Mouse (Mus musculus) heart, adult 9 months (tissue): Measurements from ENCODE around the gene Rpl5.
"Not testable (repeated sequence)": the region's sequence is repeated elsewhere in the genome, so short reads cannot be mapped to it uniquely, and the experiment has no call there.

Source experiments
- DNase-seq, 2 experiments: peaks; one replicate each; pipeline ENCODE4 v3.0.0; 2022; ENCODE audit warnings: low spot score in 2 of 2

Rpl5 gene

DNA sequence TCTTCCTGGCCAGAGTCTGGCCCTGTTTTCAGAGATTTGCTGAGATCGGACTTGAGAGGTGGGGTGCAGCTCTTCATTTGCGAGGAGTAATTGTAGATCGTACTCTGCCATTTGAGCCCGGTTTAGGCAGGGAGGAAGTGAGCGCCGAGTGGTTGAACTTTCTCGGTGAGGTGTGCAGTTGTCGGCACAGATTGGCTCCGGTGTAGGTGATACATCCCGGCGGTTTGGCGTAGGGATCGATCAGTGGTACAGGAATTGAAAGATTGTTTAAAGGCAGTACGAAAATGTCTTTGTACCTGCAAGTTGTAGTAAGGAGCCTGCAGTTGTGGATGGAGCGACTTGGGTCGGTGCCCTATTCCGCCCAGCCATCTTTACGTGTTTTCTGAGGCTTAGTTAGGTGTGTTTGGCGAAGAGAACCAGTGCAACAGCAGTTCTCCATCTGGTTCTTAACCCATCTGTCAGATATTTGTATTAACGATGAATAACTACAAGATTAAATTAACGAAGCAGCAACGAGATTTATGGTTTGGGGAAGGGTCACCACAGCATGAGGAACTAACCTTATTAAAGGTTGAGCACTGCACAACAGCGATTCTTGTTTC is 813 bp downstream of the Rpl5 start:
- DNase-seq = no peak

- DNase-seq = no peak
Observed at GRCm38 (mm10) chr5:107904325-107904724, 4.0 kb downstream of the Rpl5 start.

DNA sequence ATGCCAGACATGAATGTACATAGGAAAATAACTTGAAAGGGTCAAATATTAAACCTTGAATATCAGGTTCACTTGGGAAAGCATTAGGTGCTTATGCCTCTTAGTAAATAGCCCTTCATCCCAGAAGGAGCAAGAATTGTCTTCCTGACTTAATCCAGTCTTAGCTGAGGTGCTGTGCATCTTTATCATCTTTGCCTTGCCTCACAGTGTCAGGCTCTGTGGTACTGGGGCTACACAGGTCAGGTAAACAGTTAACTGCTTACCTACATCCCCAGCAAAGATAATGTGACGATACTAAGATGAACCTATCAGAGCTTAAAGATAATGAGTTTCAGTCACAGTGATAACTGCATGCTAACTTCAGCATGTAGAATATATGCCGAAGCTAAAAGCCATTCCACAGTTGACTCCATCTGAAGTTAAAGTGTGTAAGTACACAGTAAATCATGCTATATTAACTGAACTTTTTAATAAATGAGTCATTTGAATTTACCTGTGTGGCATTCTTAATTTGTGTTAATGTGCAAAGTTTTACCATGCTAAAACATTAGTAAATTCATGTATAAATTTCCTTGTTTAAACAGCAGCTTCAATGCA is 8.3 kb downstream of the Rpl5 start:
- no peak for DNase-seq

DNA sequence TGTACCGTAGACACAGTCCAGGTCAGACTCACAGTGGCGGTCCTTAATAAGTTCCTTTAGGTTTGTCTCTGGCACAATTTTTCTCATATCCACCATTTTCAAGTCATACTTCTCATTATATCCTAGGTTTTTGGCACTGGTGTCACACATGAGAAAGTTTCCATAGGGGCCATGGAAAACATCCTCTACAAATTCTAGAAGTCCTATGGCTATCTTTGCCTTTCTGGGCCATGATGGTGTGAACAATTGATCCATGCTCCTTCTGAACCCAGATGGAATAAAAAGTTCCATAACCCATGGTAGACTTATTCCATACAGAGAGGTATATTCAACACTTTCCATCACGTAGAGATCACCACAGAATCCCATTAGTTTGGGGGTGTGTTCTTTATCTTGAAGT is 9.4 kb downstream of the Rpl5 start:
- DNase-seq = no peak

DNA sequence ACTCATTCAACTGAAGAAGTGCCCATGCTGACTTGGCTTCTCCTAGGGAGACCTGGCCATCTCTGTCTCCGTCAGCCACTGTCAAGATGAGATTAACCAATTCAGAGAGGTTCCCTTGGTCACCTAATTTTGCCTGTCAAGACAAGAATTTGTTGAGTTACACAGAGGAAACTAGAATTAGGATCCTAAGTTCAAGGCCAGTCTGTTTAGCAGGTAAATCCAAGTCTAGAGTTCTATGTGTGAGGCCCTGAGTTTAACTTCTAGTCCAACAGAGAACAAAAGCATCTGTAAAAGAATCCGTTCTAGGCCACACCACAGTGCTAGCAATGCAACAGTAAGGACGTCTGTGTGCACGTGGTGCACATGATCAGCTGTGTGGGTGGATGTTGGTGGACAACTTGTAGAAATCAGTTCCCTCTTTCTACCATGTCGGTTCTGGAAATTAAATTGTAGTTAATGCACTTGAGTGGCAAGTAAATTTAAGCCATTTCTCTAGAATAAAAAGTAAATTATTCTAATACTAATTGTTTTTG is 9.8 kb downstream of the Rpl5 start:
- no peak for DNase-seq

GRCm38 (mm10) chr5:107911012-107911411 is 10.7 kb downstream of the Rpl5 start:
- DNase-seq = no peak

DNA sequence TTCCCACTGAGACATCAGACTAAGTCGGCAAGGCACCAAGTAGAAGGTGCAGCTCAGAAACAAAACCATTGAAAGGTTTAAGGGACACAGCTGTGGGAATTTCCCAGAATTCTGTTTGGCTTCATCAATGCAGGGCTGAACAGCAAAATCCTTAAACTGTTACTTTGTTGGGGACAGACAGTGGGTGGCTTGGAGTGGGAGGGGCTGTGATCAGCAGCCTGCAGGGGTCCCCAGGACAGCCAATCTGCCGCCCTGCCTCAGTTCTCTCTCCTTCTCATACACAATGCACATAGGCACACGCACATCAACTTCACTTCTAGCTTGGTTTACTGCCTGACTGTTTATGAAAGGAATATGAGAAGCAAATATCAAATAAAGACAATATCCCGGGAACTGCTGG is 15.0 kb downstream of the Rpl5 start:
- no peak for DNase-seq

DNA sequence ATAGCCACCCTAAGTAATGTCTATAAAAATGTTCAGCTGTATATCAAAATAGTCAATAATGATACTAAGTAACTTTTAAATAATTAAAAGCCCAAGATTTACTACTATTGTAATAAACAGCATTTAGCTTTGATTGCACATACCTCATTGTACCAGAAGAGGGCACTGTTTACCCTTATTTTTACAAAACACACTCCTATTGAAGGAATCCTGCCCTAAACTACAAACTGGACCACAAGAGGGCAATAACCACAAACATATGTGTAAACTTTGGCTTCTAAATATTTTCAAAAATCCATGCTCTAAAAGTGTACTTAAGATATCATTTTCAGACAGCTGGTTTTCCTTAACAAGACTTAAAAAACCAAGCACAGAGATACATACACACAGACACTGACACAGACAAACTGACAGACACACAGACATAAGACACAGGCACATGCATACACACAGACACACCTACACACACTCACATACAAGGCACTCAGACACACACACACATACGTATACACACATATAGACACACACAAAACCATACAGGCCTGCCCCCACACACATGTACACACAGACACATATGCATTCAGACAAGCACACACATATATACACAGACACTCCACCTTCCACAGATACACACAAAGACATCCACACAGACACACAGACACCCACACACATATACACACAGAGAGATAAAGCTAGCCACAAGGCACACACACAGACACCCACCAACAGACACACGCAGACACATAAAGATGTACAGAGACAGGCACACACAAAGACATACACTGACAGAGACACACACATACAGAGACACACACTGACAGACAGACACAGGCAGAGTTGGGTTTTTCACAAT is 21.3 kb downstream of the Rpl5 start:
- peak; percentile 43 to 72 for DNase-seq

DNA sequence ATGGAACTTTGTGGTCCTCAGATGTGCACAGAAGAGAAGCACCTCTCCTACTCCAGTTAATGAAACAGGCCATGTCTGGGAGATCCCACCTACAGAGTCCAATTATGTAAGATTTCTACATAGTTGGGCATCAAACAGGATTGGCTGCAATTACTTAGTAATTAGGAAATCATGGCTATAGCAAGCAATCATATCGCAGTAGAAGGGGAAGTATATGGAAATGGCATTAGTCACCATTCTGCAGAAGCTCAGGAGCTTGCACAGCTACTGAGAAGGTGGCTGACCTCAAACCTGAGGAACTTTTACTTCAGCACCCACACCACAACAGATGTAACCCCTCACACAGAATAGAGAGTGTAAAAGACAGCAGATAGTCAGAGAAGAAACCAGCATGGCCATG is 22.5 kb downstream of the Rpl5 start:
- no peak for DNase-seq

GRCm38 (mm10) chr5:107924564-107924963 is 24.3 kb downstream of the Rpl5 start:
- peak in 1 of 2 experiments; percentile 27 for DNase-seq

- DNase-seq = no peak
Observed at GRCm38 (mm10) chr5:107926550-107927249, 26.4 kb downstream of the Rpl5 start.

DNA sequence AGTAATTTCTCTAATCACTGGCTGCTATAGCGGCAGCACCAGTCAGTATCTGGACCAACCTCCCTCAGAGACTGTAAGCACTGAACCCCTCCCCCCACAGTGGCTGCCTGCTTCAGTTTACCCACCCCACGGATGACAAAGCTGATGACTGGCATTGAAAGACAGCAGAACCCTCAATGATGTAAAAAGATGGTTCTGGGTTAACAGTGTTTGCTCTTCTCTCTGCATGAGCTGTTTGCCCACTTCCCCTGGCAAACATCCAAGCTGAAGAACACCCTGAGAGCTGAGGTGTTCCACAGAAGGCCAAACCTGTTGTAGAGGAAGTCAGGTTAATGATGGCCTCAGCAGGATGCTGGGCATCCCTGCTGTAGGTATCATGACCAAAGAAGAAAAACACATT is 32.3 kb downstream of the Rpl5 start:
- DNase-seq = no peak

GRCm38 (mm10) chr5:107933202-107933974 is 33.1 kb downstream of the Rpl5 start:
- DNase-seq = no peak

DNA sequence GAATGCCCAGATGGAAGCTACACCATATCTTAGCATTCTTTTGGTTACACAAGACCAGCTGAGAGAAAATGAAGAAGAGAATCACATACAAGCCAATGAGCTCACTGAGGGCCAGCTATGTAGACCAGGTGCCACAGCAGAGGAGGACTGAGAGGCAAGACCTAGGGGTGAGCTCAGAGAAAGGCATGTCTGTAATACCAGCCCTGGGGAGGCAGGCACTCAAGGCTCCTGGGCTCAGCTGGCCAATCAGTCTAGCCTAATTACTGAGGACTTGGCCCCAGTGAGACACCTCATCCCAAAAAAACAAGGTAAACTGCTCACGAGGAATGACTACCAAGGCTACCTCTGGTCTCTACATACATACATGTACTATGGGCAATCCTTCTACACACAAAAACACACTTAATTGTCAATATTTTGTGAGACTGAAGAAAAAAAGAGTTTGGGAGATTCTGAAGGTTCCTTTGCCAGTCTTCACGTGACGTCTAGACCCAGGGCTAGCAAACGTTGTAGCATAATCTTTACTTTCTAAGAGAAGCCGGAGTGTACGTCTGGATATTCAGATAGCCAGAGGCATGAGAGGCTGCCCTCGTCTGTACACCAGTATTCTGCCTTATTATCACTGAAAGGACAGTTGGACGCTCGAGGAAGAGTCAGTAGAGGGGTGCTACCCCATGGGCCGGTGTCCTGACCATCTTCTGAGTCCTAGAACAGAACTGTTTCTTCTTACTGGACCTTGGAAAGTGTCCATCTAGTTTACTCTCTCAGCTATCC is 34.7 kb downstream of the Rpl5 start:
- DNase-seq = no peak

DNA sequence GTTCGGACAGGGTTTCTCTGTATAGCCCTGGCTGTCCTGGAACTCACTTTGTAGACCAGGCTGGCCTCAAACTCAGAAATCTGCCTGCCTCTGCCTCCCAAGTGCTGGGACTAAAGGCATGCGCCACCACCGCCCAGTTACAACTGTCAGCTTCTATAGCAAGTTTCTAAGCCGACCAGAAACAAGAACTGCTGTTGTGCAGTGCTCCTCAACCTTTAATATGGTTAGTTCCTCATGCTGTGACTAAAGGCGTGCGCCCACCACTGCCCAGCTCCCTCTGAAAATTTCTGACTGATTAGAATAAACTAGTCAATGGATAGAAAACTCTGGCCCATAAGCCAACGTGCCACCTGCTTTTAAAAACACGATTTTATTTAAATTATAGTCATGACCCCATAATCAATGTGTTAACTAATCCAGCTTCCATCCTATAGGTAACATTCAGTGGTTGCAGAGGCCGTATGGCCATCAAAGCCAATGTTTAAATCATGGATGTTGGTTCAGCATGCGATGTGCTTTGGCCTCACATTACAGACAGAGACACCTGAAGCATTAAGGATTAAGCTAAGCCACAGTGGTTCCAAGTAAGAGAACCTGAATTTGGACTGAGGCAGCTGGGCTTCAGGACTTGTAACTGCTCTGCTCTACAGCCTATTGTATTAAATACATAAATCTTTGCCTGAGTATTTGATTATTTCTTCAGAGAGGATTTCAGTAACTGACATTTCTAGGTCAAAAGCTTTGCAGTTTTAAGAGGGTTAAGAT is 36.5 kb downstream of the Rpl5 start:
- no peak for DNase-seq

DNA sequence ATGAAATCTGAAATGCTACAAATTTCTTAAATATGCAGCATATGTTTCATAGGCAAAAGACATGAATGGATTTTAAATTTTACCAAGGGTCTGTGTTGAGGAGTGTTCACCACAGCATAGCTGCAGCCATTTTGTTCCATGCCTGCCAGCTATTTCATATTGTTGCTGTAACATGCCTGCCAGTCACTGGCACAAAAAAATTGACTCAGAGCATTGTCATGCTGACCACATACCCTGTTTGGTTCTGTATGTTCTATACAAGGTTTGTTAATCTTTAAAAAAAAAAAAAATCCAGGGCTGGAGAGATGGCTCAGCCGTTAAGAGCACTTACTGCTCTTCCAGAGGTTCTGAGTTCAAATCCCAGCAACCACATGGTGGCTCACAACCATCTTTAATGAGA is 38.2 kb downstream of the Rpl5 start:
- DNase-seq = not testable (repeated sequence)

- DNase-seq = no peak
Observed at GRCm38 (mm10) chr5:107938886-107939285, 38.6 kb downstream of the Rpl5 start.

GRCm38 (mm10) chr5:107939701-107940100 is 39.4 kb downstream of the Rpl5 start:
- DNase-seq = no peak

- no peak for DNase-seq
Observed at GRCm38 (mm10) chr5:107941222-107941621, 40.9 kb downstream of the Rpl5 start.

DNA sequence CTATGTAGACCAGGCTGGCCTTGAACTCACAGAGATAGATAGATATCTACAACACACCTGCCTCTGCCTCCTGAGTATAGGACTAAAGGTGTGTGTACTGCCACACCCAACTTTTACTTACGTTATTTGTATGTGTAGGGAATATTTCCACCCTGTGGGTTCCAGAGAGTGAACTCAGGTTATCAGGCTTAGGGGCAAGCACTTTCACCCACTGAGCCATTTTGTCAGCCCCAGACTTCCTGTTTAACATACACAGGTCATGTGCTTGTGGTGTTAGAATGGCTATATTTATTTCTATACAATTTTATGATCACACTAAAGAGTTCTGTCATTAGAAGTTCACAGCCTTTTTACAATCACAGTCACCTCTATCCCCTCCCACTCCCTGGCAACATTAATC is 42.6 kb downstream of the Rpl5 start:
- DNase-seq = no peak
